In genomic region chr7:115453042-115453712, GRCm38 (mm10) we compare ENCODE assay signal across 8 mouse cellular contexts.
DNase-seq lines count a peak whose midpoint lies in the region; ATAC-seq lines count a peak whose summit lies in the region.

No protein-coding gene starts in this region.

- H3K27me3 ChIP-seq in intestine, embryonic 15.5 days (replicated peaks), result no peaks in the 10 kb centered on the region
- H3K27me3 ChIP-seq in lung, embryonic 16.5 days (ENCODE audit: control insufficient read depth, insufficient read depth, low read depth, low read length), result no peaks in the 10 kb centered on the region
- H3K27me3 ChIP-seq in stomach, embryonic 14.5 days (ENCODE audit: control insufficient read depth, insufficient read depth, low read length), result no peaks in the 10 kb centered on the region

- peak; percentile 85 for ATAC-seq in common myeloid progenitor, adult 5-6 weeks (replicated peaks; ENCODE audit: low read depth, poor library complexity, severe bottlenecking)
- ATAC-seq in intestine, embryonic 15.5 days, result no peak
- peak; percentile 51 for ATAC-seq in lung, embryonic 16.5 days (ENCODE audit: low read depth)
- no peak for ATAC-seq in stomach, embryonic 14.5 days (ENCODE audit: insufficient number of reproducible peaks, insufficient read depth, low FRiP score, low read depth)

- WGBS in intestine, embryonic 15.5 days, result 37% methylated on average over 21 of the region's 21 CpGs
- 33% methylated on average over 21 of the region's 21 CpGs for WGBS in lung, embryonic 16.5 days
- 30% methylated on average over 21 of the region's 21 CpGs for WGBS in stomach, embryonic 14.5 days

- no peaks in the 10 kb centered on the region for H3K36me3 ChIP-seq in intestine, embryonic 15.5 days
- no peaks in the 10 kb centered on the region for H3K36me3 ChIP-seq in lung, embryonic 16.5 days (ENCODE audit: control insufficient read depth, insufficient read depth, low read length)
- H3K36me3 ChIP-seq in stomach, embryonic 14.5 days (ENCODE audit: control insufficient read depth, insufficient read depth, low read length), result no peaks in the 10 kb centered on the region

- peak; percentile 3 for DNase-seq in cerebellum, adult 8-10 months
- no peak for DNase-seq in cerebellum, adult 11-12 months
- peak; percentile 77 for DNase-seq in ES-CJ7 (ENCODE audit: low read depth, low spot score)
- DNase-seq in gastrocnemius, postnatal 25 days, result peak; percentile 70

- H3K9ac ChIP-seq in intestine, embryonic 15.5 days, result no peak overlapping the region
- H3K9ac ChIP-seq in lung, embryonic 16.5 days (ENCODE audit: low read length), result peak overlapping the region; percentile 48
- H3K9ac ChIP-seq in stomach, embryonic 14.5 days (replicated peaks; ENCODE audit: low read depth, low read length), result no peak overlapping the region

- H3K4me2 ChIP-seq in intestine, embryonic 15.5 days (replicated peaks), result 0 out of 2 replicates have a peak overlapping the region, but pooled peaks have one; percentile 14
- peak overlapping the region; percentile 43 for H3K4me2 ChIP-seq in lung, embryonic 16.5 days (ENCODE audit: low read depth, low read length)
- H3K4me2 ChIP-seq in stomach, embryonic 14.5 days (replicated peaks; ENCODE audit: low read depth, low read length), result 0 out of 2 replicates have a peak overlapping the region, but pooled peaks have one; percentile 10

- no peak overlapping the region for H3K4me3 ChIP-seq in intestine, embryonic 15.5 days (replicated peaks)
- no peak overlapping the region; the same call in 1 of the 2 replicates for H3K4me3 ChIP-seq in lung, embryonic 16.5 days (ENCODE audit: low read length)
- no peak overlapping the region for H3K4me3 ChIP-seq in stomach, embryonic 14.5 days (ENCODE audit: low read depth, low read length)

- H3K4me1 ChIP-seq in intestine, embryonic 15.5 days (replicated peaks), result peaks cover 13% of the 10 kb centered on the region
- H3K4me1 ChIP-seq in lung, embryonic 16.5 days (replicated peaks; ENCODE audit: control insufficient read depth, insufficient read depth, low read length), result peaks cover 3% of the 10 kb centered on the region
- H3K4me1 ChIP-seq in stomach, embryonic 14.5 days (ENCODE audit: control insufficient read depth, insufficient read depth, low read length), result peaks cover 12% of the 10 kb centered on the region; the same call in 1 of the 2 replicates

- no peak overlapping the region for H3K27ac ChIP-seq in intestine, embryonic 15.5 days
- no peak overlapping the region for H3K27ac ChIP-seq in lung, embryonic 16.5 days (ENCODE audit: low read length)
- H3K27ac ChIP-seq in stomach, embryonic 14.5 days (ENCODE audit: low read length), result no peak overlapping the region

- no peaks in the 10 kb centered on the region for H3K9me3 ChIP-seq in intestine, embryonic 15.5 days
- no peaks in the 10 kb centered on the region for H3K9me3 ChIP-seq in lung, embryonic 16.5 days (ENCODE audit: control insufficient read depth, low read length)
- no peaks in the 10 kb centered on the region for H3K9me3 ChIP-seq in stomach, embryonic 14.5 days (ENCODE audit: control insufficient read depth, low read depth, low read length)

Comparison
In these comparisons a context has a peak if more than half of its experiments do, and no peak if none do; other contexts are left out.
1. ATAC-seq: peak in common myeloid progenitor, adult 5-6 weeks (single experiment) and lung, embryonic 16.5 days (single experiment); none in intestine, embryonic 15.5 days (single experiment) and stomach, embryonic 14.5 days (single experiment).
2. Peak in every context shown above with its lines, with median percentiles within 50 percentile points of each other: H3K4me2 ChIP-seq.